Mouse (Mus musculus): ENCODE results near the gene Klhl12. TPM values are rescaled to one million over a fixed set of nuclear protein-coding genes. Genes with fewer than 3 reads are reported as not detected.
"Not testable (repeated sequence)": the region's sequence is repeated elsewhere in the genome, so short reads cannot be mapped to it uniquely, and the experiment has no call there.

Gene Klhl12
- 10 to 100 TPM; 18.0 to 20.3 TPM for total RNA-seq (2021)
- long read RNA-seq, experiment 1, transcript Klhl12-201 (12 exons, 3,408 nt): major isoform, 26 of 32 reads
- long read RNA-seq, experiment 1, partial matches to known transcripts: 3 of 32 reads
- long read RNA-seq, experiment 1, other reads (novel, unspliced or antisense): 2 of 32 reads
- long read RNA-seq, experiment 2, transcript Klhl12-201 (12 exons, 3,408 nt): major isoform, 12 of 20 reads
- long read RNA-seq, experiment 2, partial matches to known transcripts: 5 of 20 reads
- long read RNA-seq, experiment 2, other reads (novel, unspliced or antisense): 3 of 20 reads

- DNase-seq (ENCODE audit: low spot score): peak; percentile 94
These were observed at the start of gene Klhl12 for GRCm38 (mm10) chr1:134454904-134455824. Klhl12 (plus strand) TSS chr1:134455531.

GRCm38 (mm10) chr1:134406414-134406771 lies 48.9 kb upstream of the Klhl12 start:
- DNase-seq (ENCODE audit: low spot score): no peak

- DNase-seq (ENCODE audit: low spot score): no peak
These were observed 47.3 kb upstream of the Klhl12 start for GRCm38 (mm10) chr1:134408080-134408479.

GRCm38 (mm10) chr1:134411706-134412629 lies 43.4 kb upstream of the Klhl12 start:
- peak; percentile 67 for DNase-seq (ENCODE audit: low spot score)

GRCm38 (mm10) chr1:134414038-134414437 lies 41.3 kb upstream of the Klhl12 start:
- DNase-seq (ENCODE audit: low spot score): no peak

GRCm38 (mm10) chr1:134414501-134415167 lies 40.7 kb upstream of the Klhl12 start:
- DNase-seq (ENCODE audit: low spot score): no peak

- DNase-seq (ENCODE audit: low spot score): peak; percentile 98
These were observed 40.0 kb upstream of the Klhl12 start, which contains the start of gene Adipor1 for GRCm38 (mm10) chr1:134415168-134415831. Adipor1 (plus strand) TSS chr1:134415378.

- DNase-seq (ENCODE audit: low spot score): no peak
These were observed 36.8 kb upstream of the Klhl12 start for GRCm38 (mm10) chr1:134418414-134418975.

- DNase-seq (ENCODE audit: low spot score): no peak
These were observed 36.2 kb upstream of the Klhl12 start for GRCm38 (mm10) chr1:134419176-134419575.

GRCm38 (mm10) chr1:134419751-134420458 lies 35.4 kb upstream of the Klhl12 start:
- no peak for DNase-seq (ENCODE audit: low spot score)

GRCm38 (mm10) chr1:134423911-134424310 lies 31.4 kb upstream of the Klhl12 start:
- DNase-seq (ENCODE audit: low spot score): no peak

- DNase-seq (ENCODE audit: low spot score): no peak
These were observed 29.0 kb upstream of the Klhl12 start for GRCm38 (mm10) chr1:134426289-134426688.

- no peak for DNase-seq (ENCODE audit: low spot score)
These were observed 22.3 kb upstream of the Klhl12 start for GRCm38 (mm10) chr1:134433002-134433401.

GRCm38 (mm10) chr1:134433473-134433872 lies 21.9 kb upstream of the Klhl12 start:
- no peak for DNase-seq (ENCODE audit: low spot score)

- DNase-seq (ENCODE audit: low spot score): no peak
These were observed 19.9 kb upstream of the Klhl12 start for GRCm38 (mm10) chr1:134435414-134435813.

GRCm38 (mm10) chr1:134440437-134440836 lies 14.9 kb upstream of the Klhl12 start:
- DNase-seq (ENCODE audit: low spot score): no peak

- DNase-seq (ENCODE audit: low spot score): not testable (repeated sequence)
These were observed 13.6 kb upstream of the Klhl12 start for GRCm38 (mm10) chr1:134441737-134442136.

GRCm38 (mm10) chr1:134442394-134442793 lies 12.9 kb upstream of the Klhl12 start:
- no peak for DNase-seq (ENCODE audit: low spot score)

GRCm38 (mm10) chr1:134443288-134443687 lies 12.0 kb upstream of the Klhl12 start:
- not testable (repeated sequence) for DNase-seq (ENCODE audit: low spot score)

Measured in gastrocnemius, adult 18-20 months (tissue).